Mouse (Mus musculus): ENCODE data around the gene Tmem160. TPM values are rescaled to one million over a fixed set of nuclear protein-coding genes. Genes with fewer than 3 reads are reported as not detected.

Tmem160 gene
- polyA plus RNA-seq, 1 experiment from 2014 or later, result 59.0 TPM

DNA sequence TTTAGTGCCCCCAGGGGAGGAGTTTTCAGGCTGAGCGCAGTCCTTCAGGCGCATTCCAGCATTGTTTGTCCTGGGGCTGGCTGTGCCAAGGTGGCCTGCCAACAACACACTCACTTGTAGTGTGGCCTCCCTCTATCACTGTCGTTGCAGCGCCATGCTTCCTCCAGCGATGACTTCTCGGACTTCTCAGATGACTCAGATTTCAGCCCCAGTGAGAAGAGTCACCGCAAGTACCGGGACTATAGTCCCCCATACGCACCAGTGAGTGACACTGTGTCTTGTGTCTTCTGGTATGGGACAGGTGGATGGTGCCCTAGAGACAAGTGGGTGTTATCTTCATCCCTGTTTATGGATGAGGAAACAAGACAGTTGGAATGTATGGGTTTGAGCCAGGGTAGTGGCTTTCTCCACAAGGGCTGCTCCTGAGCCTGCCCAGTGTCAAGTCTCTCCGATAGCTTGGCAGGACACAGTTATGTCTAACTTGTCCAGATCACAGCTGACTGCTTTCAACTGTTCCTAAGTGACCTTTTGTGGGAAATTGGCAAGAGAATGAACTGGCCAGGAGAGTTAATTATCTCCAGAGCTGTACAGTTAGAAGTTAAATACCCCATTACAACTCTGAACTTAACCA, 35.3 kb upstream of the Tmem160 start:
- H3K36me3 ChIP-seq, result peaks cover 60% of the 10 kb centered on the region
- 84% methylated on average over 10 of the region's 10 CpGs for WGBS

DNA sequence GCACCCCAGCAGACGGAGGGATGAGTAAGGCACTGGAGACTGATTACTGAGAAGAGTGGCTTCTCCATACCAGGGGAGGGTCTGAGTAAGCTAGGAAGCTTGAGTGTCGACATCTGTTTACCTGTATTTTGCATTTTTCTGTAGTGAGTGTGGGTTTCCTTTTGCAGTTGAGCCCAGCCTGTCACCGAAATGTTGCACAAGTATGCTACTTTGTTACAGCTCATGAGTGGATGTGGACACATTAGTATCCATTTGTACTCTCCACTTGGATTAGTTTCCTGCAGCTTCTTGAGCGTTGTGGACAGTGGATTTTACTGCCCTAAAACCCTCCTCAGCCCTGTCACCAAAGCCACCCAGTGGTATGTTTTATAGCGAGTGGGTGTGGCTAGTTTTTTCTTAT, 33.9 kb upstream of the Tmem160 start:
- Histone ChIP-seq H3K4me1 (replicated peaks) (no peaks in the 10 kb centered on the region), H3K4me3 (no peak overlapping the region), H3K4me2 (no peak overlapping the region), H3K36me3 (peaks cover 74% of the 10 kb centered on the region), H3K27me3 (no peaks in the 10 kb centered on the region), H3K9ac (no peak overlapping the region), H3K9me3 (no peaks in the 10 kb centered on the region), H3K27ac (replicated peaks) (no peak overlapping the region)
- no peak for ATAC-seq (ENCODE audit: low read depth)
- WGBS, result 86% methylated on average over 5 of the region's 5 CpGs

More for the DNA sequence above, 35.3 kb upstream of the Tmem160 start:
- Histone ChIP-seq H3K4me3 (no peak overlapping the region), H3K9me3 (no peaks in the 10 kb centered on the region), H3K4me1 (replicated peaks) (peaks cover 11% of the 10 kb centered on the region), H3K9ac (no peak overlapping the region), H3K27ac (replicated peaks) (no peak overlapping the region), H3K27me3 (no peaks in the 10 kb centered on the region), H3K4me2 (no peak overlapping the region)
- no peak for ATAC-seq (ENCODE audit: low read depth)

DNA sequence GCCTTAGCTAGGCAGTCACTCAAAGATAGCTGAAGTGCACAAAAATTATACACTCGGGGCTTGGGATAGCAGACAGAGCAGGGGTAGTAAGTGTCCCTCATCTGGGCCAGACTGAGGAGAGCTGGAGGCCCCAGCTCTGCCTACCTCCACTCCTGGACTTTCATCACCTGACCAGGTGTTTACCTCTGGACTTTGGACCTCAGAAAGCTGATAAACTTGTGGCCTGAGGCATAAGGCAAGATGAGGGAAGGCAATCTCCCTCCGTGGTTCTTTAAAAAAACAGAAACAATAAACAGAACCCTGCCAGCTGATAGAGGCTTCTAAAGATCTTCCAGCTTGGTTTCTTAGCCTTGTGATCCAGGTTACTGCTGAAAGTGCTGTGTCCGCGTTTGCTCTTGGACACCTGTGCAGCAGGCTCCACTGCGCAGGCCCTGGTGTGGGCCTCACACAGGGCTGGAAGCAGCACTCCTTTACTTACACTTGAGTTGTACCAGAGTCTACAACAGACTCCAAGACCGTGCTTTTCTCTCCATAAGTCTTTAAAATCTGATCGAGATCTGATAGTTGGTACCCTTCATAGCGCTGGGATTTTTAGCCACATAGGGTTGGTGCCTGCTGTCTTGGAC, 32.0 kb upstream of the Tmem160 start:
- Histone ChIP-seq H3K4me2 (no peak overlapping the region), H3K27ac (replicated peaks) (no peak overlapping the region), H3K27me3 (no peaks in the 10 kb centered on the region), H3K4me3 (no peak overlapping the region), H3K4me1 (replicated peaks) (no peaks in the 10 kb centered on the region), H3K36me3 (peaks cover 93% of the 10 kb centered on the region), H3K9me3 (no peaks in the 10 kb centered on the region), H3K9ac (no peak overlapping the region)
- no peak for ATAC-seq (ENCODE audit: low read depth)
- WGBS, result 96% methylated on average over 8 of the region's 8 CpGs

DNA sequence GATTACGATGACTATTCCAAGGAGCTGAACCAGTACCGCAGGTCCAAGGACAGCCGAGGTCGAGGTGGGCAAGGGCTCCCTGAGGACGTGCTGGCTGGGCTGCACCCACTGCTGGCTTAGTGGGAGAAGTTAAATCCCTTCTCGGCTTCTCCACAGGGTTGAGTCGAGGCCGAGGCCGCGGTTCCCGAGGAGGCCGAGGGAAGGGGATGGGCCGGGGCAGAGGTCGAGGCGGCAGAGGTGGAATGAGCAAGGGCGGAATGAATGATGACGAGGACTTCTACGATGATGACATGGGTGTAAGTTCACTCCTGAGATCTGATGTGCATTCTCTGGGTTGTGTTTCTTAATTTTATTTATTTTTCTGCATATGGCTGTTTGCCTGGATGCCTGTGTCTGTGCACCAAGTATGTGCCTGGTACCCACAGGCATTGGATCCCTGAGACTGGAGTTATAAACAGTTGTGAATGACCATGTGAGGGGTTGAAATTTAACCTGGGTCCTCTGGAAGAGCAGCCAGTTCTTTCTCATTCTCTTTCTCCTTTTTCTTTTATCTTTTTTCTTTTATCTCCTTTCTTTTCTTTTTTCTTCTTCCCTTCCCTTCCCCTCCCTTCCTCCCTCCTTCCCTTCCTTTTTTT, 30.2 kb upstream of the Tmem160 start:
- no peaks in the 10 kb centered on the region for H3K4me1 ChIP-seq (replicated peaks)
- H3K27me3 ChIP-seq, result no peaks in the 10 kb centered on the region
- no peak overlapping the region for H3K27ac ChIP-seq (replicated peaks)
- no peak overlapping the region for H3K9ac ChIP-seq
- H3K36me3 ChIP-seq, result peaks cover 99% of the 10 kb centered on the region
- 89% methylated on average over 18 of the region's 18 CpGs for WGBS
- no peaks in the 10 kb centered on the region for H3K9me3 ChIP-seq
- H3K4me2 ChIP-seq, result no peak overlapping the region
- no peak overlapping the region for H3K4me3 ChIP-seq
- ATAC-seq (ENCODE audit: low read depth), result no peak

DNA sequence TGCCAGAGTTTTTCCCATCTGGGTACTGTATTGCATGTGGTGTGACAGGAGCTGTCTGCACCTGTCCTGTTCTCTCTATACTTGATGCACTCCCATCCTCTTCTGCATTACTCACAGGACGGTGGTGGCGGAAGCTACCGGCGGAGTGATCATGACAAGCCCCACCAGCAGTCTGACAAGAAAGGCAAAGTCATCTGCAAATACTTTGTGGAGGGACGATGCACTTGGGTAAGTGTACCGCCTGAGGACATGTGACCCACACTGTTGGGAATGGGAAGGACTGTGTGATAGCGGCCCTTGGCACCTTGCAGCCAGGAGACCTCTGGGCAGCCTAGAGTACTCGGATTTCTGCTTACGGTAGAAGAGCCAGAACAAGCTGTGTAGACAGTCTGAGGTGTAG, 28.8 kb upstream of the Tmem160 start:
- H3K4me3 ChIP-seq, result no peak overlapping the region
- H3K27ac ChIP-seq (replicated peaks), result no peak overlapping the region
- no peaks in the 10 kb centered on the region for H3K4me1 ChIP-seq (replicated peaks)
- 95% methylated on average over 9 of the region's 9 CpGs for WGBS
- no peak overlapping the region for H3K4me2 ChIP-seq
- H3K36me3 ChIP-seq, result peaks cover 100% of the 10 kb centered on the region
- ATAC-seq (ENCODE audit: low read depth), result no peak
- H3K27me3 ChIP-seq, result no peaks in the 10 kb centered on the region
- no peaks in the 10 kb centered on the region for H3K9me3 ChIP-seq
- no peak overlapping the region for H3K9ac ChIP-seq

DNA sequence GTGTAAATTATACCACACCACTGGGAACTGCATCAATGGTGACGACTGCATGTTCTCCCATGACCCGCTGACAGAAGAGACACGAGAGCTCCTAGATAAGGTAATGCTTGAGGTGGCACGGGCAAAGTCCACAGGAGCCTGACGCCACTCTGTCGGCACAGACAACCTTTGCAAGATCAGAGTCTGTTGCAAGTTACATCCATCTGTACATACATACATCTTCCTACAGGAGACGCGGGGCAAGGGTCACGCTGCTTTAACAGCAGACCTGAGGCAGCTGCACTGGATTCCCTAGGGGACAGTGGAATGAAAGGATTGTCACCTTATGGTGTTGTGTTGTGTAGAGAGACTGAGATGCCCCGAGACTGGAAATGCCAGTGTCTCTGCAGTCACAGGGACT, 26.9 kb upstream of the Tmem160 start:
- Histone ChIP-seq H3K9ac (no peak overlapping the region), H3K4me2 (no peak overlapping the region), H3K4me3 (no peak overlapping the region), H3K9me3 (no peaks in the 10 kb centered on the region), H3K36me3 (peaks cover 100% of the 10 kb centered on the region), H3K27ac (replicated peaks) (no peak overlapping the region), H3K4me1 (replicated peaks) (no peaks in the 10 kb centered on the region), H3K27me3 (no peaks in the 10 kb centered on the region)
- WGBS, result 91% methylated on average over 10 of the region's 10 CpGs
- ATAC-seq (ENCODE audit: low read depth), result no peak

DNA sequence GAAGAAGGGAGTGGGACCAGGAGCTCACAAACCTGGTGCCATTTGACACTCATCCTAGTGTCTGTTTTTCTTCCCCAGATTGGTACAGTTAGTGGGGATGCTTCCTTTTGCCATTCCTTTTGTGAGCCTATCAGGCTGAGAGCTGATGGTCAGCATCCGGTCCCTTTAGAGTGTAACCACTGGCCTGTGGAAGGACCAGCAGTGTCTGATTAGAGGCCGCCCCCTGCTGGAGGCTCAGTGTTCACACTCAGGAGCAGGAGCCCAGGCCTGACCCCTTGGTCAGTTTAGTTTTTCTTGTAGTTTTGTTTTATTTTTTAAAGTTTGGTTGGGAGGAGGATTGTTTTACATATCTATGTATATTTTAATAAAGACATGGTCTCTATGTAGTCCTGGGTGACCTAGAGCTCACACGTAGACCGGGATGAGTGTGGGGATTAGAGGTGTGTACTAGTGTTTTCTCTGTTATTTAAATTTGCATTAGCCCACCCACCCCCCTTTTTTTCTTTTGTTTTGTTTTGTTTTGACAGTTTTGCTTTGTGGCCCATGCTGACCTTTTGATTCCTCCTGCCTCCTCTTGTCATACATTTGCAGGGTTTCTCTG, 26.4 kb upstream of the Tmem160 start:
- Histone ChIP-seq H3K4me2 (no peak overlapping the region), H3K4me3 (no peak overlapping the region), H3K36me3 (peaks cover 100% of the 10 kb centered on the region), H3K4me1 (replicated peaks) (no peaks in the 10 kb centered on the region), H3K9ac (no peak overlapping the region), H3K27ac (replicated peaks) (no peak overlapping the region), H3K9me3 (no peaks in the 10 kb centered on the region), H3K27me3 (no peaks in the 10 kb centered on the region)
- peak; percentile 78; the same call in 1 of the 2 replicates for ATAC-seq (ENCODE audit: low read depth)
- WGBS, result 59% methylated on average over 4 of the region's 4 CpGs

- H3K27me3 ChIP-seq, result no peaks in the 10 kb centered on the region
- no peaks in the 10 kb centered on the region for H3K9me3 ChIP-seq
- peaks cover 89% of the 10 kb centered on the region for H3K36me3 ChIP-seq
- WGBS, result 85% methylated on average over 3 of the region's 3 CpGs
- no peak overlapping the region for H3K4me2 ChIP-seq
- no peak overlapping the region for H3K9ac ChIP-seq
- H3K4me1 ChIP-seq (replicated peaks), result no peaks in the 10 kb centered on the region
- no peak overlapping the region for H3K27ac ChIP-seq (replicated peaks)
- ATAC-seq (ENCODE audit: low read depth), result no peak
- H3K4me3 ChIP-seq, result no peak overlapping the region
These were observed 19.1 kb upstream of the Tmem160 start for GRCm38 (mm10) chr7:16433352-16433971.

DNA sequence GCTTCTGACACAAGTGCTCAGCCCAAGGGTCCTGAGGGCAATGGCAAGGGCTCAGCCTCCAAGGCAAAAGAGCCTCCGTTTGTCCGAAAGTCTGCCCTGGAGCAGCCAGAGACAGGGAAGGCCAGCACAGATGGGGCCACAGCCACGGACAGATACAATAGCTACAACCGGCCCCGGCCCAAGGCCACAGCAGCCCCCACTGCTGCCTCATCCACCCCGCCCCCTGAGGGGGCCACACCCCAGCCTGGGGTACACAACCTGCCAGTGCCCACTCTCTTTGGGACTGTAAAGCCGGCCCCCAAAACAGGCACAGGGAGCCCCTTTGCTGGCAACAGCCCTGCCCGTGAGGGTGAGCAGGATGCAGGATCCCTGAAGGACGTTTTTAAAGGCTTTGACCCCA, 17.5 kb upstream of the Tmem160 start:
- no peak overlapping the region for H3K27ac ChIP-seq (replicated peaks)
- H3K9me3 ChIP-seq, result no peaks in the 10 kb centered on the region
- no peaks in the 10 kb centered on the region for H3K27me3 ChIP-seq
- no peak overlapping the region for H3K4me3 ChIP-seq
- H3K4me2 ChIP-seq, result no peak overlapping the region
- H3K36me3 ChIP-seq, result peaks cover 73% of the 10 kb centered on the region
- ATAC-seq (ENCODE audit: low read depth), result no peak
- no peak overlapping the region for H3K9ac ChIP-seq
- no peaks in the 10 kb centered on the region for H3K4me1 ChIP-seq (replicated peaks)
- 83% methylated on average over 9 of the region's 9 CpGs for WGBS

DNA sequence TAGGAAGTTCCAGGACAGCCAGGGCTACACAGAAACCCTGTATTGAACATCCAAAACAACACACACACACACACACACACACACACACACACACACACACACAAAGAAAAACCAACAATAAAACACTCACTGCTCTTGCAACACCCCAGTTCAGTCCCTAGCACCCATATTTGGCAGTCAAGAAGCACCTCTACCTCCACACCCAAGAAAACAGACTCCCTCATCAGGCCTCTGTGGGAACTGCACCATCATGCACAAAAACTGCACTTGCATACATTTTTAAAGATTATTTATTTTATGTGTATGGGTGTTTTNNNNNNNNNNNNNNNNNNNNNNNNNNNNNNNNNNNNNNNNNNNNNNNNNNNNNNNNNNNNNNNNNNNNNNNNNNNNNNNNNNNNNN, 11.3 kb upstream of the Tmem160 start:
- H3K27me3 ChIP-seq, result no peaks in the 10 kb centered on the region

GRCm38 (mm10) chr7:16451656-16452055, 923 bp upstream of the Tmem160 start:
- WGBS, result 85% methylated on average over 6 of the region's 6 CpGs
- Histone ChIP-seq H3K4me3 (no peak overlapping the region), H3K9me3 (no peaks in the 10 kb centered on the region), H3K4me2 (no peak overlapping the region), H3K4me1 (replicated peaks) (peaks cover 11% of the 10 kb centered on the region), H3K27me3 (no peaks in the 10 kb centered on the region), H3K9ac (no peak overlapping the region), H3K27ac (replicated peaks) (no peak overlapping the region), H3K36me3 (peaks cover 15% of the 10 kb centered on the region; the same call in 1 of the 2 replicates)
- no peak for ATAC-seq (ENCODE audit: low read depth)

More for the DNA sequence above, 11.3 kb upstream of the Tmem160 start:
- Histone ChIP-seq H3K9ac (no peak overlapping the region), H3K9me3 (no peaks in the 10 kb centered on the region), H3K4me3 (no peak overlapping the region), H3K4me2 (no peak overlapping the region), H3K27ac (replicated peaks) (no peak overlapping the region), H3K4me1 (replicated peaks) (no peaks in the 10 kb centered on the region), H3K36me3 (peaks cover 11% of the 10 kb centered on the region)
- no peak for ATAC-seq (ENCODE audit: low read depth)

DNA sequence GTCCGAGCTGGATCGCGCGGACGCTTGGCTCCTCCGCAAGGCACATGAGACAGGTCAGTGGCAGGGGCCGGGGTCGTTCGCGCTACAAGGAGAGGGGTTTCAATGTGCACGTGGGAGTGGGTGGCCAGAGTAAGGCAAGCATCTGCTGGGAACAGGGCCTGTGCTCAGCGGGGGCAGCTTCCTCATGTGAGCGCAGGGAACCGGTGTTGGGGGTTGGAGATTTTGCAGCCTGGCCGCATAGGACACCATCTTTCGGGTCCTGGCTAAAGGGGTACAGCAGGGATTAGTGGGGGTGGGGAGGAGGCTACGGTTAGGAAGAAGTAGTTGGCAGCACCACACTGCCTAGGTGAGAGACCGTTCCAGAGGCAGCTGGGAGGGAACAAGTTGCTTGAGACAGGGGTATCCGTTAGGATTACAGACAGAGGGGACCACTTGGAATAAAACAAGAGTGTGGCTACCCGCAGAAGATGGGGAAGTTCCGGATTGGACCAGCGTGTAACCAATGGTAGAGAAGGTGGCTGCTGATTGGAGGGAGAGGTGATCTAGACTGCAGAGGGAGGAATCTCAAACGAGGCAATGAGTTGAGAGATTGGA, 636 bp downstream of the Tmem160 start:
- under 1% methylated on average over 23 of the region's 23 CpGs for WGBS
- ATAC-seq (ENCODE audit: low read depth), result peak; percentile 77
- Histone ChIP-seq H3K27ac (replicated peaks) (peak overlapping the region; percentile 70), H3K9me3 (no peaks in the 10 kb centered on the region), H3K4me1 (replicated peaks) (peaks cover 11% of the 10 kb centered on the region), H3K4me3 (peak overlapping the region; percentile 65), H3K9ac (peak overlapping the region; percentile 75), H3K27me3 (no peaks in the 10 kb centered on the region), H3K36me3 (peaks cover 15% of the 10 kb centered on the region; the same call in 1 of the 2 replicates), H3K4me2 (peak overlapping the region; percentile 80)
